8 mouse cellular contexts compared by ENCODE assay signal in the genomic region with DNA sequence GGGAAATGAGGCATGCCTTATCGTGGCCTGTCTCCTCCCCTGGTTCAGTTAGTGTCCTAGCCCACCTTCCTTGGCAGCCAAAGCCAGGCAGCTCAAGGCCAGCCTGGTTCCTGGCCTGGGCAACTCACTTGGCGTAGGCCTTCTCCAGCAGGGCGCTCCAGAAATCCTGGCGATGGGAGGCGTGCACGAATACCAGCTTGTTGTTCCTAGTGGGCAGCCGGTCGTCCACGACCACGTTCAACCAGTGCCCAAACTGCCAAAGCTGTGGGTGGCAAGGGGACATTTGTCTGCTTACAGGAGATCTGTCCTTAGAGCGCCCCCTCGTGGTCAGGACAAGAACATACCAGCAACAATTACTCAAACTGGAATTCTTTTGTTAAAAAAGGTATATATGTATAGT. TPM values are rescaled to one million over a fixed set of nuclear protein-coding genes. Genes with fewer than 3 reads are reported as not detected.
DNase-seq lines count a peak whose midpoint lies in the region; ATAC-seq and TF ChIP-seq lines count a peak whose summit lies in the region.

No protein-coding gene starts in this region.

- H3K4me2 ChIP-seq in hindbrain, embryonic 14.5 days (replicated peaks) = no peak overlapping the region

- no peak overlapping the region for H3K4me3 ChIP-seq in bone marrow macrophage, adult 2 months (ENCODE audit: insufficient read depth, low read length)
- no peak overlapping the region for H3K4me3 ChIP-seq in hindbrain, embryonic 14.5 days (replicated peaks; ENCODE audit: low read length)

- H3K9ac ChIP-seq in hindbrain, embryonic 14.5 days = no peak overlapping the region

- no peak for TF ChIP-seq POLR2A in bone marrow macrophage, adult 2 months (IDR thresholded peaks at IDR 0.05; ENCODE audit: borderline replicate concordance, low read depth, low read length)

- 21% methylated on average over 12 of the region's 12 CpGs for WGBS in hindbrain, embryonic 14.5 days

- H3K4me1 ChIP-seq in bone marrow macrophage, adult 2 months (ENCODE audit: control insufficient read depth, insufficient read depth, low read length) = no peaks in the 10 kb centered on the region
- H3K4me1 ChIP-seq in hindbrain, embryonic 14.5 days (replicated peaks; ENCODE audit: control insufficient read depth, insufficient read depth, low read length) = no peaks in the 10 kb centered on the region

- H3K27ac ChIP-seq in bone marrow macrophage, adult 2 months (ENCODE audit: insufficient read depth, low read depth, low read length) = no peak overlapping the region
- no peak overlapping the region for H3K27ac ChIP-seq in hindbrain, embryonic 14.5 days

- H3K36me3 ChIP-seq in hindbrain, embryonic 14.5 days (replicated peaks; ENCODE audit: control insufficient read depth, insufficient read depth) = no peaks in the 10 kb centered on the region

- H3K9me3 ChIP-seq in hindbrain, embryonic 14.5 days (ENCODE audit: control insufficient read depth, low read length) = no peaks in the 10 kb centered on the region

- ATAC-seq in erythroid progenitor cell, adult 5-6 weeks (replicated peaks; ENCODE audit: low FRiP score, poor library complexity, severe bottlenecking) = 0 out of 2 replicates have a peak, but pooled peaks have one; percentile 19
- ATAC-seq in hindbrain, embryonic 14.5 days (ENCODE audit: low FRiP score) = no peak; the same call in 1 of the 2 replicates

- peak; percentile 86 for TF ChIP-seq CTCF in bone marrow macrophage, adult 2 months (IDR thresholded peaks at IDR 0.05; ENCODE audit: low read depth, low read length)

- peak; percentile 73 to 79 for DNase-seq in left cerebral cortex, adult 18-20 months (ENCODE audit: low spot score in 2 of 2)
- no peak for DNase-seq in left cerebral cortex, adult 11 months (ENCODE audit: low spot score)
- DNase-seq in hindbrain, embryonic 14.5 days (ENCODE audit: low spot score) = peak; percentile 68
- DNase-seq in left cerebral cortex, postnatal 4 days = peak; percentile 94
- peak; percentile 43 to 71 for DNase-seq in natural killer cell, adult 2 months (ENCODE audit: low spot score in 2 of 2)
- DNase-seq in testis, postnatal 14 days (ENCODE audit: low spot score) = peak; percentile 58

- intact Hi-C loops in left cerebral cortex, postnatal 4 days (cut with DNase I) = loop anchor here (5.0 kb wide), 1 partner anchor 60 kb away; no protein-coding TSS in a partner anchor

- no peaks in the 10 kb centered on the region for H3K27me3 ChIP-seq in hindbrain, embryonic 14.5 days (ENCODE audit: control insufficient read depth, insufficient read depth, low read length)

RNA-seq across cellular contexts. Expression of a gene that starts 16.4 kb away (rescaled TPM):
- total RNA-seq in left cerebral cortex, adult 18-20 months (2021) = under 1 TPM; 0.33 to 0.91 TPM
- 1.5 and 1.7 TPM in 2 replicates for polyA plus RNA-seq in bone marrow macrophage, adult 2 months (2012; ENCODE audit: insufficient read depth, insufficient read length, missing spikeins)
- total RNA-seq in erythroid progenitor cell, adult 5-6 weeks (2015; ENCODE audit: low replicate concordance) = 1.1 TPM in 1 of 2 replicates, not detected in the other
- total RNA-seq in erythroid progenitor cell, adult 5-6 weeks (2017; ENCODE audit: low replicate concordance) = 0.23 and 0.26 TPM in 2 replicates
- polyA plus RNA-seq in hindbrain, embryonic 14.5 days (2014; fragmentation: Nextera tagmentation; extraction: Ambion mirVana) = 2.3 TPM in 1 of 2 replicates, not detected in the other
- total RNA-seq in left cerebral cortex, postnatal 4 days (2021) = 1 to 10 TPM in 1 of 2 experiments, under 1 TPM in 1; 0.14 to 3.6 TPM

RNA-seq across cellular contexts. Expression of a gene that starts 40.8 kb away (rescaled TPM):
- not detected for total RNA-seq in left cerebral cortex, adult 18-20 months (2021)
- polyA plus RNA-seq in bone marrow macrophage, adult 2 months (2012; ENCODE audit: insufficient read depth, insufficient read length, missing spikeins) = not detected in 2 replicates
- total RNA-seq in erythroid progenitor cell, adult 5-6 weeks (2015; ENCODE audit: low replicate concordance) = not detected in 2 replicates
- total RNA-seq in erythroid progenitor cell, adult 5-6 weeks (2017; ENCODE audit: low replicate concordance) = not detected in 2 replicates
- not detected in 2 replicates for polyA plus RNA-seq in hindbrain, embryonic 14.5 days (2014; fragmentation: Nextera tagmentation; extraction: Ambion mirVana)
- total RNA-seq in left cerebral cortex, postnatal 4 days (2021) = not detected

RNA-seq across cellular contexts. Expression of a gene that starts 43.3 kb away (rescaled TPM):
- 10 to 100 TPM; 21.7 to 28.0 TPM for total RNA-seq in left cerebral cortex, adult 18-20 months (2021)
- polyA plus RNA-seq in bone marrow macrophage, adult 2 months (2012; ENCODE audit: insufficient read depth, insufficient read length, missing spikeins) = 88.6 and 93.9 TPM in 2 replicates
- 101 and 133 TPM in 2 replicates for total RNA-seq in erythroid progenitor cell, adult 5-6 weeks (2015; ENCODE audit: low replicate concordance)
- 108 and 151 TPM in 2 replicates for total RNA-seq in erythroid progenitor cell, adult 5-6 weeks (2017; ENCODE audit: low replicate concordance)
- polyA plus RNA-seq in hindbrain, embryonic 14.5 days (2014; fragmentation: Nextera tagmentation; extraction: Ambion mirVana) = 41.5 and 42.7 TPM in 2 replicates
- 10 to 100 TPM; 68.8 to 69.9 TPM for total RNA-seq in left cerebral cortex, postnatal 4 days (2021)

RNA-seq across cellular contexts. Expression of a gene that starts 43.4 kb away (rescaled TPM):
- total RNA-seq in left cerebral cortex, adult 18-20 months (2021) = 10 to 100 TPM; 42.0 to 45.8 TPM
- polyA plus RNA-seq in bone marrow macrophage, adult 2 months (2012; ENCODE audit: insufficient read depth, insufficient read length, missing spikeins) = 73.3 and 73.4 TPM in 2 replicates
- 28.8 and 39.8 TPM in 2 replicates for total RNA-seq in erythroid progenitor cell, adult 5-6 weeks (2015; ENCODE audit: low replicate concordance)
- 8.5 and 8.7 TPM in 2 replicates for total RNA-seq in erythroid progenitor cell, adult 5-6 weeks (2017; ENCODE audit: low replicate concordance)
- 116 and 132 TPM in 2 replicates for polyA plus RNA-seq in hindbrain, embryonic 14.5 days (2014; fragmentation: Nextera tagmentation; extraction: Ambion mirVana)
- 10 to 100 TPM; 49.2 to 55.7 TPM for total RNA-seq in left cerebral cortex, postnatal 4 days (2021)

RNA-seq across cellular contexts. Expression of a gene that starts 44.0 kb away (rescaled TPM):
- 100 to 1,000 TPM; 158 to 170 TPM for total RNA-seq in left cerebral cortex, adult 18-20 months (2021)
- polyA plus RNA-seq in bone marrow macrophage, adult 2 months (2012; ENCODE audit: insufficient read depth, insufficient read length, missing spikeins) = 20.0 and 21.2 TPM in 2 replicates
- 3.2 and 3.8 TPM in 2 replicates for total RNA-seq in erythroid progenitor cell, adult 5-6 weeks (2015; ENCODE audit: low replicate concordance)
- total RNA-seq in erythroid progenitor cell, adult 5-6 weeks (2017; ENCODE audit: low replicate concordance) = 5.9 and 11.6 TPM in 2 replicates
- polyA plus RNA-seq in hindbrain, embryonic 14.5 days (2014; fragmentation: Nextera tagmentation; extraction: Ambion mirVana) = 114 and 116 TPM in 2 replicates
- 100 to 1,000 TPM; 272 to 284 TPM for total RNA-seq in left cerebral cortex, postnatal 4 days (2021)
